Mouse (Mus musculus): ENCODE data around the gene Znhit1. TPM values are rescaled to one million over a fixed set of nuclear protein-coding genes. Genes with fewer than 3 reads are reported as not detected.

The Znhit1 gene
- total RNA-seq, 2 experiments from 2014 or later = 20.0 to 40.7 TPM

DNA sequence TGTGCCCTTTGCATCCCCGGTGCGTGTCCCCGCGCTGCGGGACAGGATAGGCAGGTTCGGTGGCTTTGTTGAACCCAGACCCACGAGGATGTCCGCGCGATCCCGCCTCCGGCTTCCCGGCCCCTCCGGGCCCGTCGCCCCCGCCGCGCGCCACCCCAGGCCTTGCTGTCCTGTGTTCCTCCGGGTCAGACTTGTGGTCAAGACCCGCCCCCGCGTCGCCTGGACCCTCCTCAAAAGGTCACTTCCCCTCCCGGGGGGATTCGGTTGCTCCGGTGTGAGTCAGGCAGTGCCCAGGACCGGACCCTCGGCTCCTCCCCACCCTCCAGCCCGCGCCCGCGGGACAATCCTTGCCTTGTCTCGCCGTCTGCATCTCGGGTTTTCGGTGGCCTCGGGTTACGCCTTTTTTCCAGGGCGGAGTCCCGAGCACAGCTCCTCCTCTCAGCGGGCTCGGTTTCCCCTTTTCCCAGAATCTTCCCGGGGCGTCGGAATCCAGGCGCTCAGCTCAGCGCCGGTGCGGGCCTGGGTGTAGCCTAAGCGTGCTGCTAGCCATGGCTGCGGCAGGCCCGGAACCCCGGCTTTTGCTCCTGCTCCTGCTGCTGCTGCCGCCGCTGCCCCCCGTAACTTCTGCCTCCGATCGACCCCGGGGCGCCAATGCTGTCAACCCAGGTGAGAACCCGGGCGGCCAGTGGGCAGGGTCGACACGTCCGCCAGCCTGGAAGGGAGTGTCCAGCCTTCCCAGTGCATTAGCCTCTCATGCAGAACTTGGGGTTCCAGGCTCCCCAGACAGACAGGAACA lies 485 bp downstream of the Znhit1 start:
- peak; percentile 68 for ATAC-seq (replicated peaks; ENCODE audit: low FRiP score, poor library complexity, severe bottlenecking)

DNA sequence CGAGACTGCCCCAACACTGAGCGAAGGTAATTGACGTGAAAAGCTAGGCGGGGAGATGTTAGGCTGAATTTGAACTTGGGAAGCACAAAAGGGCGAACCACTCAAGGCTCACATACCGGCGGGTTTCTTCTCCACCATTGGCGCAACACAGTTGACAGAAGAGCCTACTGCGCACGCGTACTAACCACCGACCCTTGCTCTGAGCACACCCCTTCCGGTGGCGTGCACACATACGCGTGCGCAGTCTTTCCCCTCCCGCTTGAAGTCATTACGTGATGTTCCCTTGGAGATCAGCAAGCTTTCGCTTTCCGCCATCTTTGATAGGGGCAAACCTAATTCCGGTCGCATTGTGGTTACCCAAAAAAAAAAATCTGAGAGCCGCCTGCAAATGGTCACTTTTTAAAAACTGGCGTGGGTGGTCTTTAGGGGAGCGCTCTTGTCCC lies 1.1 kb downstream of the Znhit1 start, which contains the start of gene Plod3:
Gene Plod3 (plus strand): TSS at position 325 of the 443 bp plus-strand sequence.
- peak; percentile 90 for ATAC-seq (replicated peaks; ENCODE audit: low FRiP score, poor library complexity, severe bottlenecking)

DNA sequence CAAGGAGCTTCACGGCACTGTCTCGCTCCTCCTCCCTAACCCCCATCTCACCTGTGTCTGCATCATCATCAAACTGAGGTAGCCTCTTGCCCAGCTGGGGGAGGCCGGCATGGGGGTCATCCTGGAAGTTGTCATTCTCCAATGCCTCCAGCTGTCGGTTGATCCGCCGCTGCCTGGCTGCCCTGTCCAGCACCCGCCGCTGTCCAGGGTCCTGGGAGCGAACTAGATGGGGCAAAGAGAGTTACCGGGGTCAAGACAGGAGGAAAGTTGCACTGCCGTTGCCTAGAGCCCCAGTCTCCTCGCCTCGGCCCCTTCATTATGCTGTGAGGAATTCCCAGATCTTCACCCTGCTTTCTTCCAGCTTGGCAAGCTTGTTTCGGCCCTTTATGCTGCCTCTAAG lies 3.0 kb downstream of the Znhit1 start:
- ATAC-seq (replicated peaks; ENCODE audit: low FRiP score, poor library complexity, severe bottlenecking) = no peak

- ATAC-seq (replicated peaks; ENCODE audit: low FRiP score, poor library complexity, severe bottlenecking) = no peak
Observed at GRCm38 (mm10) chr5:136982338-136982930, 5.4 kb downstream of the Znhit1 start.

DNA sequence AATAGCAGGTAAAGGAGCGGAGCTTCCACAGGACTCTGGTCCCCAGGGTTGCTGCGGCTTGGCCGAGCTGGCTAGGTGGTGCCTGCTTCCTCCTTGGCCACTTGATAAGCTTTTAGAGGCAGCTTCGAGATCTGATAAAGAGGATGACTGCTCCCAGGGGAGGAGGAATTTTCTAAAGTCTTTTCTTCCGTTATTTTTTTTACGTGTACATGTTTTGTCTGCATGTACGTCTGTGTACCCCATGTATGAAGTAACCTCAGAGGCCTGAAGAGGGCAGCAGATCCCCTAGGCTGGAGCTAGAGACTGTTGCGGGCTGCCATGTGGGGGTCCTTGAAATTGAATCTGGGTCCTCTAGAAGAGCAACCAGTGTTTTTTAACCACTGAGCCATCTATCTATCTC lies 6.8 kb downstream of the Znhit1 start:
- ATAC-seq (replicated peaks; ENCODE audit: low FRiP score, poor library complexity, severe bottlenecking) = no peak

DNA sequence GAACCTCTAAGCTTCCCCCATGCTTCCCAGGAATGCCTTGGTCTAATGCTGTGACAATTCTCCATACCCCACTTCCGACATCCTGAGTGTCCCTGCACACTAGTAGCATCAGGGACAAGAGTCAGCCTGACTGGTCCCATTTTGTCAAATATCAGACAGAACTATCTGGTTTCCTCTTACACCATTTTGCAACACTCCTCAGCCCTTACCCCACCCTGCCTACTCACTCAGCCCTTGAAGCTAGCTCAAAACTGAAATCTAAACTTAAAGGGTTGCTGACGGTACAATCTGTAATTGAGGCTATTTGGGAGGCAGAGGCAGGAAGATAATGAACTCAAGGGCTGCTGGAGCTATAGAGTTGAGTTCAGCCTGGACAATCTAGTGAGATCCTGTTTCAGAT lies 8.1 kb downstream of the Znhit1 start:
- ATAC-seq (replicated peaks; ENCODE audit: low FRiP score, poor library complexity, severe bottlenecking) = no peak

- no peak for ATAC-seq (replicated peaks; ENCODE audit: low FRiP score, poor library complexity, severe bottlenecking)
Observed at GRCm38 (mm10) chr5:136977769-136978168, 10.1 kb downstream of the Znhit1 start.

DNA sequence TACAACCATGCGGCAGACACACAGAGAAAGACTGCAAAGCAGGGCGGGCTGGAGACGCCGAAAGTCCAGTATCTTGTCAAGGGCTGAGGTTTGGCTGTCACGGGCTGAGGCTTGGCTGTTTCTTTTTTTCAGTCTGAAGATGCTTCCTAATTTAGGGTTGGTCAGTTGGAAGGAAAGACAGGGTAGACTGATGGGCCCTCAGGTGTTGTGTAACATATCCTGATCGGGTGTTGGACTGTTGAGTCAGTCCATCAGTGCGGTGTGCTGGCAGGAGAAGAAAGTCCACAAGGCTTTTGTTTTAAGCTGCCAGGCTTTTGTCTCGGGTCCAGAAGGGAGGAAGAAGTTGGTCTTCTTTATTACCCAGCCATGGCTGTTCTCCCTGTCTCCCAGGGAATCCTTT lies 14.2 kb downstream of the Znhit1 start:
- ATAC-seq (replicated peaks; ENCODE audit: low FRiP score, poor library complexity, severe bottlenecking) = no peak

DNA sequence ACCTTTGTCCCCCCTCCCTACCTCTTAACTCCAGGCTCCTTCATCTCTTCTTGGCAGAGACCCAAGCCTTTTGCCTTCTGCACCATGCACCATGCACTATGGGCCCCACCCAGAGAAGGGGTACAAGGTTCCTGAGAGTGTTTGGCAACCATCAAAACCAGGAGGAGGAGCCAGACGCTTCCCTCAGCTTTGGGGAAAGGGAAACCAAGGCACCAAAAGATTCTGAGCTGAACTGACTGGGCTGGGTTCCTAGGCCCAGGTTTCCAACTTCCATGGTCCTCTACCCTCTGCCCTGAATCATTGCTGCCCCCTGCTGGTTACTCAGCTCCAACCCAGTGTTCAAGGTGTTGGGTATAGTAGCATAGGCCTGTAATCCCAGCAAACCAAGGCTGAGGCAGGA lies 17.1 kb downstream of the Znhit1 start:
- peak; percentile 74 for ATAC-seq (replicated peaks; ENCODE audit: low FRiP score, poor library complexity, severe bottlenecking)

GRCm38 (mm10) chr5:136967592-136967991 lies 20.2 kb downstream of the Znhit1 start:
- no peak for ATAC-seq (replicated peaks; ENCODE audit: low FRiP score, poor library complexity, severe bottlenecking)

DNA sequence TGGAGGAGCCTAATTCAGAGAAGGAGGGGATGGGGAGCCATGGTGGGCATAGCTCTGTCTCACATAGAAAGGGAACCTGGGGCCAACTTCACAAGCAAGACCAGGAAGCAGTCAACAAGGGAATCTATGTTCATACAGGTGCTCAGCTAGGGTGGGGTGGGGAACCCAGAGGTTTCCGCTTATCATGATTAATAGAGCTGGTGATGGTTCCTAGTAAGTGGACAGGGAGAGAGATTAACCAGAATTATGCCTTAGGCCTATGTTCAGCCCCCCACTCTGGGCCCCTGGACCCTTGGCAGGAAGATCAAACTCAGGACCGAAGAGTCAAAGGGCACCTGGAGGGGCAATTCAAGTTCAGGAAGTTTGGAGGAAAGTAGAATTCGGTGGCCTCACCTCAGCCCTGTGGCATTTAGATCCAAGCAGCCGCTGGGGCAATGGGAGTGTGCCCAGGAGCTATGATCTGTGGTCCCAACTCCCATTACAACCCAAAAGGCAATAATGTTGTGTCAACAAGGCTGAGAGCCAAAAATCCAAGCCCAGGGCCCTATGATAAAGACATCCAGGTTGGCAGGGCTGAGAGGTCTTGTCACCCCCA lies 20.9 kb downstream of the Znhit1 start:
- no peak for ATAC-seq (replicated peaks; ENCODE audit: low FRiP score, poor library complexity, severe bottlenecking)

DNA sequence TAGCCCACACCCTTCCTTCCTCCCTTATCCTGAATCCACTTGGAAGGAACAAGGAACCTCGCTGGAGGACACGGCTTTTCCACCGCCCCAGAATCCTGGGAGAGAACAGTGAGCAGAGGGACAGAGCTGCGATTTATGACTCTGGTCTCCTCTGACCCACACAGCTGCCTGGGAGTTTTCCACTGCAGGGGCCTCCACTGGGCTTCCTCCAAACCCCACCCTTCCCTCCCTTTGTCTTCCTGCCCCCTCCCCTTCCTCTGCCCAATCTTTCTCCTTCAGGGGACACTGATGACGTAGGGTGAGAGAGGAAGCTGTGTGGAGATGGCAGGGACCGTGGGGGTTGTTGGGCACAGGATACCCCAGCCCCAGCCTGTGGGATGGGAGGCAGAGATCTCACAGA lies 21.5 kb downstream of the Znhit1 start, which contains the start of gene Cldn15:
Gene Cldn15 (plus strand): TSS at position 286 of the 400 bp plus-strand sequence.
- no peak for ATAC-seq (replicated peaks; ENCODE audit: low FRiP score, poor library complexity, severe bottlenecking)

- ATAC-seq (replicated peaks; ENCODE audit: low FRiP score, poor library complexity, severe bottlenecking) = no peak
Observed at GRCm38 (mm10) chr5:136965686-136966085, 22.1 kb downstream of the Znhit1 start.

DNA sequence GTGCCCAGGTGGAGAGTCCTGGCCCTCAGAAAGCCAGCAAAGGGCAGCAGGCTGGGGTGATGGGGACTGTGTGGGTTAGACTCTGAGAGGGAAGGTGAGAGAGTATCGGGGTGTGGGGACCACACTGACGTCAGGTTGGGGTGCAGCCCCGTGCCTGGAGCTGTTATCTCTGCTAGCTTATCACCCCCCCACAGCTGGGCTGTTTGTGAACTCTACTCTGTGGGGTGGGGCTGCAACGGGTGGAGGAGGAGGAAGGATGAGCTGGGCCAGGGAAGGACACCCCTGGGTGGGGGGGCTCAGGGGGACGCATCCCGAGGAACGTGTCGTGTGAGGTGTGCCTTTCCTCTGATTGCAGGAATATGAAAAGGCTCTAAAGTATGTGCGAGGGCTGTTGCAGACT lies 22.6 kb downstream of the Znhit1 start:
- peak; percentile 64 for ATAC-seq (replicated peaks; ENCODE audit: low FRiP score, poor library complexity, severe bottlenecking)

DNA sequence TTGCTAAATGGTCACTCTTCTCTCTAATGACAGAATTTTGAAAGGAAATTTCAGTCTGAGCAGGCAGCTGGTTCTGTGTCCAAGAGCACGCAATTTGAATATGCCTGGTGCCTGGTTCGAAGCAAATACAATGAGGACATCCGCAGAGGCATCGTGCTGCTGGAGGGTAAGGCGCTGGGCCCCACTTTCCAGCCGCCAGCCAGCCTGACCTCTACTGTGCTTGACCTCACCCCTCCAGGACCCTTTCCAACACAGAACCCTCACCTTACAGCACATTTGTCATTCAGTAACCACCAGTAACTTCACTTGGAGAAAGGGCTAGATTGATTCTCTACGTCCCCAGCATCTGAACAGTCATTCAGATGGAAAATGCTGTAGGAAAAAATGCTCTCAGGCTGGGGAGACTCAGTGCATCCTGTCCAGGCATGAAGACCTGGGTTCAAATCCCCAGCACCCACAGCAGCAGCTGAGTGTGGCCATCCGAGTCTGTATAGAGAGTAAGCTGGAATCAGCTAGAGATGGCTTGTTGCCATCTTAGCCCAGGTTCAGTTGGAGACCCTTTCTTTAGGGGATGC lies 24.8 kb downstream of the Znhit1 start:
- ATAC-seq (replicated peaks; ENCODE audit: low FRiP score, poor library complexity, severe bottlenecking) = no peak

DNA sequence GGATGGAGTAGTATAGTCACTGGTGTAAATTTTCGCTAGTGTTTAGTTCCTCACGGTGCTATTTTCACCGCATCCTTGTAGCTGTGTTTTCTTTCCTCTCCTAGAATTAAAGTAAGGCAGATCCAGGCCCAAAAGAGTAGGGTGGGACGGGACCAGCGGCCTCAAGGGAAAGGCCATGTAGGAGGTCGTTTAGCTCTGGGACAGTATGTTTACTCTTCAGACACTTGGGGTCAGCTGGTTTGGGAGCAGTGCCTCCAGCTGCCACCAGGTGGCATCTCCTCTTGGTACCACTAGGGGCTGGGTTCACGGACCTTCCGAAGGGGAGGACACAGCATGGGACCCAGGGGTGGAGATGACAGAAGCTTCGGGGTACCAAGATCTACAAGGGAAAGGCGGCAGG lies 25.3 kb downstream of the Znhit1 start:
- peak; percentile 82 for ATAC-seq (replicated peaks; ENCODE audit: low FRiP score, poor library complexity, severe bottlenecking)

- ATAC-seq (replicated peaks; ENCODE audit: low FRiP score, poor library complexity, severe bottlenecking) = peak; percentile 87
Observed at GRCm38 (mm10) chr5:136961983-136962461, 25.8 kb downstream of the Znhit1 start.

DNA sequence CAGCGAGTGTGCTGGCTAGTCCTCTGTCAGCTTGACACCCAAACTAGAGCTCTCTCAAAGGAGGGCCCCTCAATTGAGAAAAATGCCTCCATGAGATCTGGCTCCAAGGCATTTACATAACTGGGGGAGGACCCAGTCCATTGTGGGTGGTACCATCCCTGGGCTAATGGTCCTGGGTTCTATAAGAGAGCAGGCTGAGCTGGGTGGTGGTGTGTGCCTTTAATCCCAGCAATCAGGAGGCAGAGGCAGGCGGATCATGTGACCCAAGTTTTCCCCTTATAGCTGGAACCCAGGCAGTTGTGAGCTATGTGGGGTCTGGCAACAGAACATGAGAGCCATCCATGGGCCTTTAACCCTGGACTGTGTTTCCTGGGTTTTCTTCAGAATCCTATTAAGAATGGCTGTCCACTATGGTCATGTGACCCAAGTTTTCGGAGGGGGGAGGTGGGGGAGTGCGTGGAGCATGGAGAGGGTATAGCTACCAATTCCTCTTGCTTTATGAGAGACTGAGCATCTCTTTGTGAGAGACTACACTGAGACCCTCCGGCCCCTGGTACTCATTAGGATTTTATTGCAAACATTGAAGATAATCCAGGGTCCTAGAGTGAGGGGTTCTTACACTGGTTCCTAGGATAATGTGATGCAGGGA lies 26.4 kb downstream of the Znhit1 start:
- peak; percentile 1; the same call in 1 of the 2 replicates for ATAC-seq (replicated peaks; ENCODE audit: low FRiP score, poor library complexity, severe bottlenecking)

DNA sequence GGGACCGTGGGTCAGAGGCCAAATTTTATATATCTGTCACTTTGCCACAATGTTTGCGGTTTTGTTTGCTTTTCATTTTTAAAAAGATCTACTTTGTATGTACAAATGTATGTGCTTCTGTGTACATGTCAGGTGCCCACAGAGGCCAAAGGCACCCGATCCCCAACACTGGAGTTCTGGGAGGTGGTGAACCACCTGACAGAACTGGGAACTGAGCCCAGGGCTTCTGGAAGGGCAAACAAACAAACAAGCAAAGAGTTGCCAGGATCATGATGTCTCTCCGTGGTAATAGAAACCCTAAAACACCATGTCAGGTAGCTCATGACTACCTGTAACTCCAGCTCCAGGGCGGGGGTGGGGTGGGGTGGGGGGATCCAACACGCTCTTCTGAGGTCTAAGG lies 27.8 kb downstream of the Znhit1 start:
- no peak for ATAC-seq (replicated peaks; ENCODE audit: low FRiP score, poor library complexity, severe bottlenecking)

Data from erythroid progenitor cell, adult 5-6 weeks (primary cell).